In genomic region chr1:134061915-134062314, GRCm38 (mm10) we compare ENCODE assay signal across 1 mouse cellular context.
TF ChIP-seq lines count a peak whose summit lies in the region.

No protein-coding gene starts in this region.

TF ChIP-seq in CH12.LX, 34 proteins besides CTCF, POLR2A, EP300 and RAD21 (continued from another document):
- TF ChIP-seq MAX (IDR thresholded peaks at IDR 0.05; ENCODE audit: low read length) (no peak), JUND (conservative IDR thresholded peaks at IDR 0.05; ENCODE audit: low read depth, low read length) (no peak)
